Mouse (Mus musculus) T-cell, adult 2 months (primary cell): ENCODE results near the gene Sap18.
"Not testable (repeated sequence)": the region's sequence is repeated elsewhere in the genome, so short reads cannot be mapped to it uniquely, and the experiment has no call there.

Source experiments
- DNase-seq: peaks from one replicate; pipeline ENCODE4 v3.0.0; 2022; ENCODE audit warnings: low spot score

Gene Sap18

GRCm38 (mm10) chr14:57825788-57826751 is 28.1 kb downstream of the Sap18 start, which contains the start of the genes Ska3 and Mrpl57:
Gene Ska3, minus strand, starts transcription at chr14:57826185.
Gene Mrpl57, plus strand, starts transcription at chr14:57826234.
- DNase-seq = peak; percentile 89

- DNase-seq = no peak
These were observed 29.3 kb downstream of the Sap18 start for GRCm38 (mm10) chr14:57827284-57827683.

- no peak for DNase-seq
These were observed 35.5 kb downstream of the Sap18 start for GRCm38 (mm10) chr14:57833526-57833925.

- no peak for DNase-seq
These were observed 37.2 kb downstream of the Sap18 start for GRCm38 (mm10) chr14:57835157-57835556.

- no peak for DNase-seq
These were observed 46.6 kb downstream of the Sap18 start for GRCm38 (mm10) chr14:57844535-57844934.

- DNase-seq = not testable (repeated sequence)
These were observed 50.1 kb downstream of the Sap18 start for GRCm38 (mm10) chr14:57848061-57848460.

GRCm38 (mm10) chr14:57848646-57849045 is 50.7 kb downstream of the Sap18 start:
- no peak for DNase-seq

- no peak for DNase-seq
These were observed 52.4 kb downstream of the Sap18 start for GRCm38 (mm10) chr14:57850330-57850729.

GRCm38 (mm10) chr14:57852961-57853360 is 55.0 kb downstream of the Sap18 start:
- DNase-seq = no peak

- not testable (repeated sequence) for DNase-seq
These were observed 58.1 kb downstream of the Sap18 start for GRCm38 (mm10) chr14:57856037-57856436.
